23 mouse cellular contexts compared by ENCODE assay signal in genomic region chr17:87788216-87788615, GRCm38 (mm10). TPM values are rescaled to one million over a fixed set of nuclear protein-coding genes. Genes with fewer than 3 reads are reported as not detected.
DNase-seq lines count a peak whose midpoint lies in the region; ATAC-seq and TF ChIP-seq lines count a peak whose summit lies in the region.
"Had no signal": no experiment of that assay in that cellular context is flagged by ENCODE, and none has a peak within 500 bp of the region (broad histone marks: within the 10 kb centered on the region; RNA-seq: fewer than 3 reads in every experiment).

No protein-coding gene starts in this region.

- peak; percentile 26 for DNase-seq in forebrain, embryonic 11.5 days (ENCODE audit: low spot score)
- no peak for DNase-seq in forebrain, postnatal 0 days
- peak; percentile 26 for DNase-seq in liver, embryonic 11.5 days (ENCODE audit: low spot score)
- DNase-seq in liver: no peak
- DNase-seq in cerebellum, adult 2 months: peak; percentile 17 to 23
- DNase-seq in limb, embryonic 10.5 days (ENCODE audit: low spot score): peak; percentile 7
- no peak for DNase-seq in spleen, postnatal 36 days (ENCODE audit: low spot score in 2 of 2)
- DNase-seq: kidney, adult 2 months; kidney, postnatal 25 days; layer of hippocampus, postnatal 36 days; lung, adult 18-20 months; midbrain, embryonic 14.5 days; right cerebral cortex, postnatal 14 days; thymus, postnatal 25 days had no signal

- WGBS in forebrain, embryonic 11.5 days: 82% methylated on average over 6 of the region's 6 CpGs
- 77% methylated on average over 6 of the region's 6 CpGs for WGBS in forebrain, postnatal 0 days
- 78% methylated on average over 6 of the region's 6 CpGs for WGBS in liver, embryonic 11.5 days
- 24% methylated on average over 6 of the region's 6 CpGs for WGBS in cerebellum, adult 2 months
- 81% methylated on average over 6 of the region's 6 CpGs for WGBS in limb, embryonic 10.5 days

- no peak overlapping the region for H3K4me3 ChIP-seq in forebrain, embryonic 11.5 days (ENCODE audit: low read depth, low read length)
- H3K4me3 ChIP-seq in forebrain, postnatal 0 days (ENCODE audit: low read depth, low read length): no peak overlapping the region
- no peak overlapping the region for H3K4me3 ChIP-seq in liver, embryonic 11.5 days (ENCODE audit: low read depth, low read length)
- H3K4me3 ChIP-seq in cerebellum, adult 2 months (replicated peaks; ENCODE audit: insufficient read depth, low read depth, low read length): no peak overlapping the region
- no peak overlapping the region for H3K4me3 ChIP-seq in limb, embryonic 10.5 days
- H3K4me3 ChIP-seq: embryonic facial prominence, embryonic 13.5 days; forebrain, embryonic 15.5 days; heart, embryonic 13.5 days; hindbrain, embryonic 13.5 days; megakaryocyte, embryonic 14.5 days; neural tube, embryonic 15.5 days had no signal

- no peak for ATAC-seq in forebrain, embryonic 11.5 days (replicated peaks; ENCODE audit: low FRiP score)
- ATAC-seq in forebrain, postnatal 0 days: no peak
- no peak for ATAC-seq in liver, embryonic 11.5 days (replicated peaks; ENCODE audit: low FRiP score)
- ATAC-seq: forebrain, embryonic 15.5 days; inflammation-experienced regulatory T-cells, adult 6 months had no signal

- no peak overlapping the region for H3K27ac ChIP-seq in forebrain, embryonic 11.5 days (ENCODE audit: low read depth, low read length)
- H3K27ac ChIP-seq in forebrain, postnatal 0 days (ENCODE audit: low read depth, low read length): no peak overlapping the region
- H3K27ac ChIP-seq in liver, embryonic 11.5 days (ENCODE audit: low read depth, low read length): no peak overlapping the region
- H3K27ac ChIP-seq in cerebellum, adult 2 months (ENCODE audit: insufficient read depth, low read length): 0 out of 2 replicates have a peak overlapping the region, but pooled peaks have one; percentile 32
- H3K27ac ChIP-seq in limb, embryonic 10.5 days: no peak overlapping the region
- H3K27ac ChIP-seq: embryonic facial prominence, embryonic 13.5 days; forebrain, embryonic 15.5 days; heart, embryonic 13.5 days; hindbrain, embryonic 13.5 days; neural tube, embryonic 15.5 days had no signal

- no peaks in the 10 kb centered on the region for H3K9me3 ChIP-seq in forebrain, embryonic 11.5 days (ENCODE audit: control insufficient read depth, low read length)
- no peaks in the 10 kb centered on the region for H3K9me3 ChIP-seq in forebrain, postnatal 0 days (ENCODE audit: low read length)
- H3K9me3 ChIP-seq in liver, embryonic 11.5 days (ENCODE audit: control insufficient read depth, low read length): no peaks in the 10 kb centered on the region
- no peaks in the 10 kb centered on the region for H3K9me3 ChIP-seq in limb, embryonic 10.5 days (replicated peaks)
- H3K9me3 ChIP-seq: embryonic facial prominence, embryonic 13.5 days; forebrain, embryonic 15.5 days; heart, embryonic 13.5 days; hindbrain, embryonic 13.5 days; neural tube, embryonic 15.5 days had no signal

- TF ChIP-seq POLR2A in cerebellum, adult 2 months (IDR thresholded peaks at IDR 0.05; ENCODE audit: borderline replicate concordance, insufficient read depth, low read length): no peak

- H3K4me1 ChIP-seq in forebrain, embryonic 11.5 days (replicated peaks; ENCODE audit: control insufficient read depth, insufficient read depth, low read length): no peaks in the 10 kb centered on the region
- H3K4me1 ChIP-seq in forebrain, postnatal 0 days (ENCODE audit: insufficient read depth): no peaks in the 10 kb centered on the region
- no peaks in the 10 kb centered on the region for H3K4me1 ChIP-seq in liver, embryonic 11.5 days (replicated peaks; ENCODE audit: control insufficient read depth, insufficient read depth, low read length)
- H3K4me1 ChIP-seq in cerebellum, adult 2 months (ENCODE audit: control insufficient read depth, insufficient read depth, low read length): peaks cover 65% of the 10 kb centered on the region
- H3K4me1 ChIP-seq in limb, embryonic 10.5 days: peaks cover 4% of the 10 kb centered on the region; the same call in 1 of the 2 replicates
- H3K4me1 ChIP-seq: embryonic facial prominence, embryonic 13.5 days; heart, embryonic 13.5 days; hindbrain, embryonic 13.5 days; megakaryocyte, embryonic 14.5 days had no signal

- H3K4me2 ChIP-seq in forebrain, embryonic 11.5 days (ENCODE audit: low read depth, low read length, severe bottlenecking): no peak overlapping the region
- no peak overlapping the region for H3K4me2 ChIP-seq in forebrain, postnatal 0 days (ENCODE audit: low read depth)
- H3K4me2 ChIP-seq in liver, embryonic 11.5 days: no peak overlapping the region
- H3K4me2 ChIP-seq: embryonic facial prominence, embryonic 13.5 days; forebrain, embryonic 15.5 days; heart, embryonic 13.5 days; hindbrain, embryonic 13.5 days; neural tube, embryonic 15.5 days had no signal

- no peak overlapping the region for H3K9ac ChIP-seq in forebrain, embryonic 11.5 days (ENCODE audit: low read length)
- H3K9ac ChIP-seq in forebrain, postnatal 0 days: no peak overlapping the region
- H3K9ac ChIP-seq in liver, embryonic 11.5 days (ENCODE audit: low read depth, low read length): no peak overlapping the region
- H3K9ac ChIP-seq: embryonic facial prominence, embryonic 13.5 days; forebrain, embryonic 15.5 days; heart, embryonic 13.5 days; hindbrain, embryonic 13.5 days; neural tube, embryonic 15.5 days had no signal

- TF ChIP-seq CTCF in forebrain, postnatal 0 days (IDR thresholded peaks at IDR 0.05; ENCODE audit: low read depth): no peak
- no peak for TF ChIP-seq CTCF in cerebellum, adult 2 months (IDR thresholded peaks at IDR 0.05; ENCODE audit: borderline replicate concordance, insufficient read depth, low read depth, low read length)

- no peaks in the 10 kb centered on the region for H3K36me3 ChIP-seq in forebrain, embryonic 11.5 days (ENCODE audit: control insufficient read depth, insufficient read depth, low read length)
- no peaks in the 10 kb centered on the region for H3K36me3 ChIP-seq in forebrain, postnatal 0 days (ENCODE audit: insufficient read depth)
- no peaks in the 10 kb centered on the region for H3K36me3 ChIP-seq in liver, embryonic 11.5 days (ENCODE audit: control insufficient read depth, insufficient read depth, low read length)
- no peaks in the 10 kb centered on the region for H3K36me3 ChIP-seq in limb, embryonic 10.5 days
- H3K36me3 ChIP-seq: embryonic facial prominence, embryonic 13.5 days; forebrain, embryonic 15.5 days; heart, embryonic 13.5 days; hindbrain, embryonic 13.5 days; neural tube, embryonic 15.5 days had no signal

- no peaks in the 10 kb centered on the region for H3K27me3 ChIP-seq in forebrain, embryonic 11.5 days (ENCODE audit: control insufficient read depth, insufficient read depth, low read length)
- no peaks in the 10 kb centered on the region for H3K27me3 ChIP-seq in forebrain, postnatal 0 days (ENCODE audit: insufficient read depth, low read length)
- H3K27me3 ChIP-seq in liver, embryonic 11.5 days (replicated peaks; ENCODE audit: control insufficient read depth, insufficient read depth, low read length): 0 out of 2 replicates have a peak, but pooled peaks cover 3% of the 10 kb centered on the region
- no peaks in the 10 kb centered on the region for H3K27me3 ChIP-seq in cerebellum, adult 2 months (ENCODE audit: control insufficient read depth, insufficient read depth, low read length)
- peaks cover 5% of the 10 kb centered on the region for H3K27me3 ChIP-seq in limb, embryonic 10.5 days (ENCODE audit: low read depth, poor library complexity, severe bottlenecking)
- H3K27me3 ChIP-seq: forebrain, embryonic 15.5 days; megakaryocyte, embryonic 14.5 days; neural tube, embryonic 15.5 days had no signal

RNA-seq across cellular contexts. Expression of gene Kcnk12, which starts 9.6 kb away (rescaled TPM):
- polyA plus RNA-seq in forebrain, embryonic 11.5 days (2014; fragmentation: Nextera tagmentation; extraction: Ambion mirVana): 0.13 TPM in 1 of 2 replicates, not detected in the other
- 6.9 and 7.9 TPM in 2 replicates for total RNA-seq in forebrain, postnatal 0 days (2014; rRNA removed)
- polyA plus RNA-seq in forebrain, postnatal 0 days (2015; fragmentation: Nextera tagmentation; extraction: Ambion mirVana): 3.3 and 4.5 TPM in 2 replicates
- 0.64 and 0.86 TPM in 2 replicates for polyA plus RNA-seq in liver, embryonic 11.5 days (2014; fragmentation: Nextera tagmentation; extraction: Ambion mirVana)
- polyA plus RNA-seq in cerebellum, adult 2 months (2012; rRNA removed): 43.2 and 50.4 TPM in 2 replicates
- not detected in 2 replicates for polyA plus RNA-seq in limb, embryonic 10.5 days (2016; fragmentation: Nextera tagmentation; extraction: Ambion mirVana)
- total RNA-seq: gastrocnemius, postnatal 4 days; heart, postnatal 25 days had no signal
- polyA plus RNA-seq: embryonic facial prominence, embryonic 13.5 days; heart, embryonic 13.5 days; inflammation-experienced regulatory T-cells, adult 6 months; kidney, adult 2 months had no signal

Comparison
In these comparisons a context has a peak if more than half of its experiments do, and no peak if none do; other contexts are left out.
1. DNase-seq: peak in forebrain, embryonic 11.5 days (single experiment), liver, embryonic 11.5 days (single experiment), cerebellum, adult 2 months (2 of 2) and limb, embryonic 10.5 days (single experiment); none in forebrain, postnatal 0 days (single experiment), liver (single experiment) and spleen, postnatal 36 days (0 of 2).